Mouse (Mus musculus): ENCODE data around the gene Auts2. TPM values are rescaled to one million over a fixed set of nuclear protein-coding genes. Genes with fewer than 3 reads are reported as not detected.

The Auts2 gene
- polyA plus RNA-seq, 2 experiments: 38.3 to 50.8 TPM

DNA sequence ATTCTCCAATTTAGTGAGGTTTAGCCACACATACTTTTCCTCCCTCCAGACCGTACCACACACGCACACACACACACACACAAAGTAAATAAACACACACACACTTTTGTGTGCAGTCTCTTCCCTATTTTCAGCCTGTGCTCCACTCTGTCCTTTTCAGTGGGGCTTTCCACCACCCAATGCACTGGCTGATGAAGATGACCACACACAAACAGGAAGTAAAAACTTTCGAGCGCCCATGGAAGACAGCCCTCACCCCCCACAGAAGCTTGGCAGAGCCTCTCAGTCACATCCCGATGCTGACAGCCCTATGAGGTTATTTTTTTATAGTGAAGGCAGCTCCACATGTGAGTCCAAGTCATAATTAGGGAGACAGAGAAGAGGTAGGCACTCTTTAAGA, 185.4 kb downstream of the Auts2 start:
- ATAC-seq (ENCODE audit: low FRiP score, low read depth) (no peak), DNase-seq (ENCODE audit: low spot score) (no peak)
- WGBS: 55% methylated on average over 5 of the region's 5 CpGs

DNA sequence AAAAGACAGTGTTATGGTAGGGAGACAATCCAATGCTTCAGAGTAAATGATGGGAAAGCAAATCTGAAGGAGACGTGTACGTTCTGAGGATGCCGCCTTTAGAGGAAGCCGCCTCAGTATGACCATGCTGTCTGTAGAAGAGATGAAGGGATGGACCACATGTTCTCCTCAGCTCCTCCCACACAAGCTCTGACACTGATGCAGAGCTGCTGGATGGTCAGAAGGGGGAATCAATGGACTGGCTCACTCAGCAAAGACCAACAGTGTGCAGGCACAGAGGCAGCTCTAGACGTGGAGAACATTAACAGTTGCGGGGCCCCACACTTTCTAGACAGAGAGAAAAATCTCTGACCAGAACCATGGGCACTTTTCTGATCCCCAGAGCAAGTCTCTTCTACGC, 187.2 kb downstream of the Auts2 start:
- WGBS: 82% methylated on average over 7 of the region's 7 CpGs
- Histone ChIP-seq H3K27ac (replicated peaks; ENCODE audit: low read depth, low read length) (no peak overlapping the region), H3K4me1 (ENCODE audit: control insufficient read depth, insufficient read depth, low read length) (peaks cover 5% of the 10 kb centered on the region; the same call in 1 of the 2 replicates), H3K9me3 (ENCODE audit: control insufficient read depth, low read length) (no peaks in the 10 kb centered on the region), H3K4me2 (replicated peaks; ENCODE audit: low read depth, low read length, severe bottlenecking) (no peak overlapping the region), H3K36me3 (ENCODE audit: control insufficient read depth, insufficient read depth, low read length) (no peaks in the 10 kb centered on the region), H3K9ac (ENCODE audit: low read depth, low read length, severe bottlenecking) (no peak overlapping the region), H3K27me3 (ENCODE audit: control insufficient read depth, insufficient read depth, low read length) (no peaks in the 10 kb centered on the region), H3K4me3 (replicated peaks; ENCODE audit: low read length) (no peak overlapping the region)
- ATAC-seq (ENCODE audit: low FRiP score, low read depth) (no peak), DNase-seq (ENCODE audit: low spot score) (no peak)
- no peak for TF ChIP-seq POLR2A (IDR thresholded peaks at IDR 0.05; ENCODE audit: borderline replicate concordance, extremely low read depth, insufficient read depth, insufficient read length)

More for the DNA sequence above, 185.4 kb downstream of the Auts2 start:
- Histone ChIP-seq H3K9me3 (ENCODE audit: control insufficient read depth, low read length) (no peaks in the 10 kb centered on the region), H3K27ac (replicated peaks; ENCODE audit: low read depth, low read length) (no peak overlapping the region), H3K9ac (ENCODE audit: low read depth, low read length, severe bottlenecking) (no peak overlapping the region), H3K4me1 (ENCODE audit: control insufficient read depth, insufficient read depth, low read length) (0 out of 2 replicates have a peak, but pooled peaks cover 2% of the 10 kb centered on the region), H3K27me3 (ENCODE audit: control insufficient read depth, insufficient read depth, low read length) (no peaks in the 10 kb centered on the region), H3K4me2 (replicated peaks; ENCODE audit: low read depth, low read length, severe bottlenecking) (no peak overlapping the region), H3K36me3 (ENCODE audit: control insufficient read depth, insufficient read depth, low read length) (no peaks in the 10 kb centered on the region), H3K4me3 (replicated peaks; ENCODE audit: low read length) (no peak overlapping the region)
- TF ChIP-seq POLR2A (IDR thresholded peaks at IDR 0.05; ENCODE audit: borderline replicate concordance, extremely low read depth, insufficient read depth, insufficient read length): no peak

DNA sequence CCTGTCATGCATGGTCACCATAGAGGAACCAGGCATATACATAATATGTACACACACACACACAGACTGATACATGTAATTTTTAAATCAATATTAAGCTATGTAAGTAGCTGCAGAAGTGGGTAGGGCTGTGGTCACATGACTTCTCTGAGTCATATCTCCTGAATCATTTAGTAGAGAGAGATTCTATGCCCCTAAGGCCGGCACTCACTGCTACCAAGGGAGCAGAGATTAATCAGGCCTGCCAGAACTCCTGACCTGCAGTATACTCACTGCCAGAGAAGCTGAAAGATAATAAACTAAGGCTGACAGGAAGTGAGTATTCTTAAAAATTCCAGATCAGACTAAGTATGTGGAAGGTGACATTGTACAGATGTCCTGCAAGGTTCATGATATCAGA, 190.7 kb downstream of the Auts2 start:
- Histone ChIP-seq H3K27ac (replicated peaks; ENCODE audit: low read depth, low read length) (no peak overlapping the region), H3K27me3 (ENCODE audit: control insufficient read depth, insufficient read depth, low read length) (no peaks in the 10 kb centered on the region), H3K36me3 (ENCODE audit: control insufficient read depth, insufficient read depth, low read length) (no peaks in the 10 kb centered on the region), H3K4me3 (replicated peaks; ENCODE audit: low read length) (no peak overlapping the region), H3K4me1 (ENCODE audit: control insufficient read depth, insufficient read depth, low read length) (peaks cover 3% of the 10 kb centered on the region; the same call in 1 of the 2 replicates), H3K9me3 (ENCODE audit: control insufficient read depth, low read length) (no peaks in the 10 kb centered on the region), H3K4me2 (replicated peaks; ENCODE audit: low read depth, low read length, severe bottlenecking) (no peak overlapping the region), H3K9ac (ENCODE audit: low read depth, low read length, severe bottlenecking) (no peak overlapping the region)
- TF ChIP-seq POLR2A (IDR thresholded peaks at IDR 0.05; ENCODE audit: borderline replicate concordance, extremely low read depth, insufficient read depth, insufficient read length): no peak
- ATAC-seq (ENCODE audit: low FRiP score, low read depth) (no peak), DNase-seq (ENCODE audit: low spot score) (no peak)
- WGBS: 47% methylated on average over 1 of the region's 1 CpGs

DNA sequence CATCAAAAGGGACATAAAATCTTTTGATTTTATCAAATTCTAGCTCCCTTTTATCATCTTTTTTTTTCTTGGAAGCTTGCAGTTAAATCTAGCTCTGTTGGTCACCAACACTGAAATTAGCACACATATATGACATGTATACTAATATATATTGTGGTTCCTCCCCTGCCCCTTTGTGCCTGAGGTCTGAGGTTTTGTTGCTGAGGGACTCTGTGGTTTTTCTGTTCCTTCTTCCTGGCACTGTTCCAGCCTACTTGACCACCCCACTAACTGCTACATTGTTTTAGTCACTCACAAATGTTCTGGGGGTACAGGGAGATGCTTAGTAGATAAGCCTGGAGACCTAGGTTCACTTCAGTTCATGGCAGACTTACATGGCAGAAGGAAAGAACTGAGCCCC, 192.0 kb downstream of the Auts2 start:
- H3K27ac ChIP-seq (replicated peaks; ENCODE audit: low read depth, low read length): no peak overlapping the region
- H3K27me3 ChIP-seq (ENCODE audit: control insufficient read depth, insufficient read depth, low read length): no peaks in the 10 kb centered on the region
- H3K4me3 ChIP-seq (replicated peaks; ENCODE audit: low read length): no peak overlapping the region
- ATAC-seq (ENCODE audit: low FRiP score, low read depth) (no peak), DNase-seq (ENCODE audit: low spot score) (no peak)
- H3K4me2 ChIP-seq (replicated peaks; ENCODE audit: low read depth, low read length, severe bottlenecking): no peak overlapping the region
- no peak overlapping the region for H3K9ac ChIP-seq (ENCODE audit: low read depth, low read length, severe bottlenecking)
- H3K36me3 ChIP-seq (ENCODE audit: control insufficient read depth, insufficient read depth, low read length): no peaks in the 10 kb centered on the region
- TF ChIP-seq POLR2A (IDR thresholded peaks at IDR 0.05; ENCODE audit: borderline replicate concordance, extremely low read depth, insufficient read depth, insufficient read length): no peak
- no peaks in the 10 kb centered on the region for H3K9me3 ChIP-seq (ENCODE audit: control insufficient read depth, low read length)
- peaks cover 3% of the 10 kb centered on the region; the same call in 1 of the 2 replicates for H3K4me1 ChIP-seq (ENCODE audit: control insufficient read depth, insufficient read depth, low read length)

DNA sequence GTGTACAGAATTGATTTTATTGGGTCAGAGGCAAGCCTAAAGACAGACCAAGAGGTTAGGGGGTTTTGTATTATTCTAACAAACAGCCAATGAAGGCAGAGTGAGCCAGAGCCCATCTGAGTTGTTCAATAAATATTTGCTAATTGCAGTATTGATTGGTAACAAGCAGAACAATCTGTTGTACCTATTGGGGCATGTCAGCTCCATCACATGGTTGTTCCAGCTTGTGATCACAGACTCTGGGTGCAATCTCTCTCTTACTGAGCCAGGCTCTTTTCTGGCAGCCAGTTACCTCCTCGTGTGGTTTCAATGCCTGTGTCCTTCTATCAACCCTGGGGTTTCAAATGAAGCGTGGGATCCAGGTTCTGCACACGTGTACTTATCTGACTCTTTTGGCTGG, 201.8 kb downstream of the Auts2 start:
- ATAC-seq (ENCODE audit: low FRiP score, low read depth): no peak
- no peak for TF ChIP-seq POLR2A (IDR thresholded peaks at IDR 0.05; ENCODE audit: borderline replicate concordance, extremely low read depth, insufficient read depth, insufficient read length)

DNA sequence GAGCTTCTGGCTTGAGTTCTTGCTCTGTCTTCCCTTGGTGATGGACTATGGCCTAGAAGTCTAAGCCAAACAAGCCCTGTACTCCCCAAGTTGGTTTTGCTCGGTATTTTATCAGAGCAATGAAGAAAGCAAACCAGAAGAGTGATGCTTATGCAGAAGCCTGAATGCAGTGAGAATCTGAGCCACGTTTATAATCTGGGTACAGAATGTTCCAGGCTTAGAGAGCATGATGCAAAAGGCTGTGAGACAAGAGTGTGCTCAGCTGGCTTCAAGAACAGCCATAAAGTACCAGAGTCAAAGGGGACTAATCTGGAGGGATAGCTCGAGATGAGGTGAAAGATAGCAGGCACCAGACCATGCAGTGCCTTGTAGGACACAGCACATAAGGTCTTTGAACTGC, 205.5 kb downstream of the Auts2 start:
- no peak overlapping the region for H3K4me3 ChIP-seq (replicated peaks; ENCODE audit: low read length)
- H3K9me3 ChIP-seq (ENCODE audit: control insufficient read depth, low read length): no peaks in the 10 kb centered on the region
- no peaks in the 10 kb centered on the region for H3K27me3 ChIP-seq (ENCODE audit: control insufficient read depth, insufficient read depth, low read length)
- H3K4me1 ChIP-seq (ENCODE audit: control insufficient read depth, insufficient read depth, low read length): peaks cover 48% of the 10 kb centered on the region
- WGBS: 62% methylated on average over 3 of the region's 3 CpGs
- no peak overlapping the region for H3K4me2 ChIP-seq (replicated peaks; ENCODE audit: low read depth, low read length, severe bottlenecking)
- no peak for ATAC-seq (ENCODE audit: low FRiP score, low read depth)
- H3K27ac ChIP-seq (replicated peaks; ENCODE audit: low read depth, low read length): no peak overlapping the region
- no peak for DNase-seq (ENCODE audit: low spot score)
- no peak overlapping the region for H3K9ac ChIP-seq (ENCODE audit: low read depth, low read length, severe bottlenecking)
- TF ChIP-seq POLR2A (IDR thresholded peaks at IDR 0.05; ENCODE audit: borderline replicate concordance, extremely low read depth, insufficient read depth, insufficient read length): no peak
- no peaks in the 10 kb centered on the region for H3K36me3 ChIP-seq (ENCODE audit: control insufficient read depth, insufficient read depth, low read length)

More for the DNA sequence above, 201.8 kb downstream of the Auts2 start:
- Histone ChIP-seq H3K27ac (replicated peaks; ENCODE audit: low read depth, low read length) (no peak overlapping the region), H3K4me3 (replicated peaks; ENCODE audit: low read length) (no peak overlapping the region), H3K4me1 (ENCODE audit: control insufficient read depth, insufficient read depth, low read length) (peaks cover 28% of the 10 kb centered on the region), H3K9ac (ENCODE audit: low read depth, low read length, severe bottlenecking) (no peak overlapping the region), H3K27me3 (ENCODE audit: control insufficient read depth, insufficient read depth, low read length) (no peaks in the 10 kb centered on the region), H3K36me3 (ENCODE audit: control insufficient read depth, insufficient read depth, low read length) (no peaks in the 10 kb centered on the region), H3K9me3 (ENCODE audit: control insufficient read depth, low read length) (no peaks in the 10 kb centered on the region), H3K4me2 (replicated peaks; ENCODE audit: low read depth, low read length, severe bottlenecking) (no peak overlapping the region)
- 70% methylated on average over 3 of the region's 3 CpGs for WGBS
- DNase-seq (ENCODE audit: low spot score): no peak

Data from limb, embryonic 14.5 days (tissue).